Mouse (Mus musculus): Measurements from ENCODE around the gene Tmem222. TPM values are rescaled to one million over a fixed set of nuclear protein-coding genes. Genes with fewer than 3 reads are reported as not detected.
A peak's percentile ranks its signal among the peaks of the same experiment; 100 is the strongest.

The Tmem222 gene
- polyA plus RNA-seq, 1 experiment, result 58.0 TPM

DNA sequence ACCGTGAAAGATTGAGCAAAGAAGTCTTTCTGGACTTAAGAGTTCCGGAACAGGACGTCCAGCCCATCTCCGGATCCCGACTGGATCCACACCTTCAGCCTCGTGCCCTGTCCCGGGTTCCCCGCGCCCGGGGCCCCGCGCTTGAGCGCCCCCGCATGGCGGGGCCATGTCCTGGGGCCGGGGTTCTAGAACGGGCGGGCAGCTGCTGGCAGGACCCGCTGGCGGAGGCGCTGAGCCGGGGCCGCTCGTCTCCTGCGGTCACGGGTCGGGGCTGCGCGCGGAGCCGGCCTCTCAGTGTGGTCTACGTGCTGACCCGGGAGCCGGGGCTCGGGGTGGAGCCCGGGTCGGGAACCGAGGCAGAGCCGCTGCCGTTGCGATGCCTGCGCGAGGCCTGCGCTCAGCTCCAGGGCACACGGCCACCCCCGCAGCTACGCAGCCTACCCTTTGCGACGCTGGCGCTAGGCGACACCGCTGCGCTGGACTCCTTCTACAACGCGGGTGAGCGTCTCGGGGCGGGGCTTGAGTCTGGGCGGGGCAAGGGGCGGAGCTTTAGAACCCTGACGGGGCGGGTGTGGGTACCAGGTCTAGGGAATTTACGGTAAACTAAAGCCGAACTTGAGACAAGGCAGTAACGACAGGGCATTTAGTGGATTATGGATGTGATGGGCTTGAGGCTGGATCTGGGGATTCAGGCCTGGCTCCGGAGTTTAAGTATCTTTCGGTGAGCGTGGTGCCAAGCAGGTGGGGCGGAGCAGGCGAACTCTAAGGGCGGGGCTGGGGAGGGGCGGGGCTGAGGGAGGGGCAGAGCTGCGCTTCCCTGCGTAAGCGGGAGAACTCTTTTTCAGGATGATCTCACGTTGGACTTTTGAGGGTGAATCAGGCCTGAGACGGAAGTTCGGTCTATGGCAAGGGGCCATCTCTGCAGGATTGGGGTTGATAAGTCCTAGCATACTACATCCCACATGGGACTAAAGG lies 36.4 kb downstream of the Tmem222 start:
- TF ChIP-seq POLR2A (IDR thresholded peaks at IDR 0.05; ENCODE audit: low read depth, low read length), result peak; percentile 49; the same call in 1 of the 2 replicates
- TF ChIP-seq CTCF (IDR thresholded peaks at IDR 0.05; ENCODE audit: extremely low read depth, insufficient read depth, insufficient read length, insufficient replicate concordance), result no peak
- H3K36me3 ChIP-seq (ENCODE audit: control insufficient read depth, insufficient read depth, low read length), result no peaks in the 10 kb centered on the region
- peaks cover 9% of the 10 kb centered on the region for H3K4me1 ChIP-seq (ENCODE audit: control insufficient read depth, insufficient read depth, insufficient read length)
- no peaks in the 10 kb centered on the region for H3K27me3 ChIP-seq (ENCODE audit: control insufficient read depth, insufficient read depth, low read length)
- WGBS, result 1% methylated on average over 78 of the region's 78 CpGs
- peak; percentile 71 to 83 for DNase-seq (ENCODE audit: low read depth in 1 of 2, low spot score in 2 of 2)
- peak overlapping the region; percentile 61 for H3K4me3 ChIP-seq (ENCODE audit: extremely low read depth, insufficient read depth, insufficient read length)
- H3K27ac ChIP-seq (ENCODE audit: insufficient read depth, low read length), result peak overlapping the region; percentile 71

DNA sequence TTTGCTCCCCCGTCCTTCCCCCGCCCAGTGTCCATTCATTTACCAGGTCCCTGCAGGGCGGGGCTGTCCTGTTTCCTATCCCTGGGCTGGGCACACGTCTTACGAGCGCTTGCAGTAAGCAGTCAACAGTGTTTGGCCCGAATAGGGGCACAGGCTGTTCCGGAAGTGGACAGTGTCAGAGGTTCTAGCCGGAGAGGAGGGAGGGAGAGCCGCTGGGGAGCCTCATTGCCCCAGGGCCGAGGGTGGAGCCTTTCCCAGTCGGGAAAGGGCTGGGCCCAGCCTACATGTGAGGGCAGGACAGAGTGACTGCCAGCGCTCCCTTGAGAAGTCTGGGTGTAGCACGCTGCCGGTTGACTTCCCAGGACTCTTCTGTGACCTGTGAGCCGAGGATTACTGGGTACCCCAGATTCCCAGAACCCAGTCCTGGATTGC lies 37.1 kb downstream of the Tmem222 start, which contains the start of gene Map3k6:
Gene Map3k6, plus strand, starts transcription at position 329 of the 432 bp plus-strand sequence.
- H3K4me1 ChIP-seq (ENCODE audit: control insufficient read depth, insufficient read depth, insufficient read length), result peaks cover 9% of the 10 kb centered on the region
- no peak for TF ChIP-seq POLR2A (IDR thresholded peaks at IDR 0.05; ENCODE audit: low read depth, low read length)
- no peak for TF ChIP-seq CTCF (IDR thresholded peaks at IDR 0.05; ENCODE audit: extremely low read depth, insufficient read depth, insufficient read length, insufficient replicate concordance)
- 25% methylated on average over 16 of the region's 16 CpGs for WGBS
- H3K27me3 ChIP-seq (ENCODE audit: control insufficient read depth, insufficient read depth, low read length), result no peaks in the 10 kb centered on the region
- H3K4me3 ChIP-seq (ENCODE audit: extremely low read depth, insufficient read depth, insufficient read length), result peak within 1 kb of the TSS; percentile 61
- H3K36me3 ChIP-seq (ENCODE audit: control insufficient read depth, insufficient read depth, low read length), result no peaks in the 10 kb centered on the region
- DNase-seq (ENCODE audit: low read depth in 1 of 2, low spot score in 2 of 2), result peak in 1 of 2 experiments; percentile 10
- H3K27ac ChIP-seq (ENCODE audit: insufficient read depth, low read length), result peak within 1 kb of the TSS; percentile 71

DNA sequence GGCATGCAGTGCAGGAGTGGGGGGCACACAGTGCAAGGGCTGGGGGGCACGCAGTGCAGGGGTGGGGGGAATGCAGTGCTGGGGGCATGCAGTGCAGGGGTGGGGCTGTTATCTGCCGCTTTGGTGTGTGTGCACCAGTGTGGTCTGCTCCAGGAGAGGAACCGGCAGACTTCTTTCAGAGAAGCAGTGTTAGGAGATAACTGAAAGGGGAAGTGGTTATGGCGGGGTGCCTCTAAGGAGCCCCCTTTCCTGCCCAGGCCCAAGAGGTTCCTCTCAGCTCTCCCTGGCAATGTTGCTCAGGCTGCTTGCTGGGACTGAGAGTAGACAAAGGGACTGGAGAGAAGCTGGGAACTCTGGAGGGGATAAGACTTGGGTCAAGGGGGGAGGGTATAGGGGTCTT lies 39.7 kb downstream of the Tmem222 start:
- Histone ChIP-seq H3K4me3 (ENCODE audit: extremely low read depth, insufficient read depth, insufficient read length) (no peak overlapping the region), H3K36me3 (ENCODE audit: control insufficient read depth, insufficient read depth, low read length) (no peaks in the 10 kb centered on the region), H3K27ac (ENCODE audit: insufficient read depth, low read length) (no peak overlapping the region), H3K27me3 (ENCODE audit: control insufficient read depth, insufficient read depth, low read length) (no peaks in the 10 kb centered on the region), H3K4me1 (ENCODE audit: control insufficient read depth, insufficient read depth, insufficient read length) (peaks cover 9% of the 10 kb centered on the region)
- DNase-seq (ENCODE audit: low read depth in 1 of 2, low spot score in 2 of 2), result peak; percentile 40 to 51
- WGBS, result 3% methylated on average over 4 of the region's 4 CpGs
- TF ChIP-seq POLR2A (IDR thresholded peaks at IDR 0.05; ENCODE audit: low read depth, low read length), result no peak
- TF ChIP-seq CTCF (IDR thresholded peaks at IDR 0.05; ENCODE audit: extremely low read depth, insufficient read depth, insufficient read length, insufficient replicate concordance), result no peak

DNA sequence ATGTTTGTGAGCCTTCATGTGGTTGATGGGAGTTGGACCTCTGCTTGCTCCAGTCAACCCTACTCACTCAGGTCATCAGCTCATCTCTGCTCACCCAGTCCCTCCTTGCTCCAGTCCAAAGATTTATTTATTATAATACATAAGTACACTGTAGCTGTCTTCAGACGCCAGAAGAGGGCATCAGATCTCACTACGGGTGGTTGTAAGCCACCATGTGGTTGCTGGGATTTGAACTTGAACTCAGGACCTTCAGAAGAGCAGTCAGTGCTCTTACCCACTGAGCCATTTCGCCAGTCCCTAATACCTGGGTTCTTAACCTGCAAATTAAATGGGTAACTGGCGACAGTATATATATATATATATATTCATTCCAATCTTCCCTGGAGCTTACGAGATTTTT lies 42.2 kb downstream of the Tmem222 start:
- TF ChIP-seq CTCF (IDR thresholded peaks at IDR 0.05; ENCODE audit: extremely low read depth, insufficient read depth, insufficient read length, insufficient replicate concordance) (no peak), POLR2A (IDR thresholded peaks at IDR 0.05; ENCODE audit: low read depth, low read length) (no peak)
- Histone ChIP-seq H3K27ac (ENCODE audit: insufficient read depth, low read length) (no peak overlapping the region), H3K4me3 (ENCODE audit: extremely low read depth, insufficient read depth, insufficient read length) (no peak overlapping the region), H3K4me1 (ENCODE audit: control insufficient read depth, insufficient read depth, insufficient read length) (peaks cover under 1% of the 10 kb centered on the region; the same call in 1 of the 2 replicates), H3K27me3 (ENCODE audit: control insufficient read depth, insufficient read depth, low read length) (no peaks in the 10 kb centered on the region), H3K36me3 (ENCODE audit: control insufficient read depth, insufficient read depth, low read length) (no peaks in the 10 kb centered on the region)
- no peak for DNase-seq (ENCODE audit: low read depth in 1 of 2, low spot score in 2 of 2)
- 91% methylated on average over 5 of the region's 5 CpGs for WGBS

DNA sequence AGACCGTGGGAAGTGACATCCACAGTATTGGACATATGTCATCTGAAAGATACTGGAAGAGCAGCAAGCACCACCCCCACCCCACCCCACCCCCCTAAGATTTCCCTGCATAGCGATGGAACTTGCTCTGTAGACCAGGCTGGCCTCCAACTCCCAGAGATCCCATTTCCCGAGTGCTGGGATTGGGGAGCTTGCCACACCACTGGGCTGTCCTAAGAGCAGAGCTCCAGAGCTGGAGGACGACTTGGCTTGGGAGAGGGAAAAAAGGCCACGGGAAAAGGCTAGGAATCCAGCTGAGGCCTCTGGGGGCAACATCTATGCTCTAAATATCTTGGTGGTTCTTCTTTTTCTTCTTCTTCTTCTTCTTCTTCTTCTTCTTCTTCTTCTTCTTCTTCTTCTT lies 42.8 kb downstream of the Tmem222 start:
- no peaks in the 10 kb centered on the region; the same call in 1 of the 2 replicates for H3K4me1 ChIP-seq (ENCODE audit: control insufficient read depth, insufficient read depth, insufficient read length)
- TF ChIP-seq CTCF (IDR thresholded peaks at IDR 0.05; ENCODE audit: extremely low read depth, insufficient read depth, insufficient read length, insufficient replicate concordance) (no peak), POLR2A (IDR thresholded peaks at IDR 0.05; ENCODE audit: low read depth, low read length) (no peak)
- no peak overlapping the region for H3K4me3 ChIP-seq (ENCODE audit: extremely low read depth, insufficient read depth, insufficient read length)
- H3K36me3 ChIP-seq (ENCODE audit: control insufficient read depth, insufficient read depth, low read length), result no peaks in the 10 kb centered on the region
- no peak overlapping the region for H3K27ac ChIP-seq (ENCODE audit: insufficient read depth, low read length)
- H3K27me3 ChIP-seq (ENCODE audit: control insufficient read depth, insufficient read depth, low read length), result no peaks in the 10 kb centered on the region
- 74% methylated on average over 5 of the region's 5 CpGs for WGBS
- no peak for DNase-seq (ENCODE audit: low read depth in 1 of 2, low spot score in 2 of 2)

DNA sequence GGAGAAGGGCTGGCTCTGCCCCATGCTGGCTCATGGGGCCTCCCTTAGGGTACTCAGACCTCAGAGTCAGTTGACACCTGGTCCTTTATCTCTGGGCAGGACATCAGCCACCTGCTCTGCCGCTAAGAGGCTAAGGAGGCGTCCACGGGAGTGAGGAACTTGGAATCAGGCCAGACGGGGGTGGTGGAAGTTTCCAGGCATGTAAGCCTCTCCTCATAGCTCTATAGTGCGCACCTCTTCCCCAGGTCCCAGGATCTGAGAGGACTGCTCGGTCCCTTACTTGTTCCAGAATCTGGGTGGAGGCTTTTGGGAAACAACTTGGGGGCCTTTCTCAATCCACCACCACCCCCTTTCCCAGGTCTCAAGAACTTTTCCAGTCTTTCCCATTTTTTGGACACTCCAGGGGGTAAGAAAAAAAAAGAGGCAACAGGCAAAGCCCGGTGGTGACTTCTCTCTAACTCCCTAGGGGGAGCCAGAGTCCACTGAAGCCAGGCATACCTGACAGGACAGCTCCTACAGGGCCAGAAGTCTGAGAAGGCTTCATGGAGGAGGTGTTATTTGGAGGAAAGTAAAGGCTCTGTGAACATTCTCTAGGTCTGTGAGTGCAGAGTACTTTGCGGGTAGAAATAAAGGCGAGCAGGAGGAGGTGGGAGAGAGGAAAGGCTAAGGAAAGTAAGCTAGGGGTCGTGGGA lies 44.2 kb downstream of the Tmem222 start:
- peak in 1 of 2 experiments; percentile 52 for DNase-seq (ENCODE audit: low read depth in 1 of 2, low spot score in 2 of 2)
- Histone ChIP-seq H3K27ac (ENCODE audit: insufficient read depth, low read length) (no peak overlapping the region), H3K4me1 (ENCODE audit: control insufficient read depth, insufficient read depth, insufficient read length) (no peaks in the 10 kb centered on the region; the same call in 1 of the 2 replicates), H3K36me3 (ENCODE audit: control insufficient read depth, insufficient read depth, low read length) (no peaks in the 10 kb centered on the region), H3K4me3 (ENCODE audit: extremely low read depth, insufficient read depth, insufficient read length) (no peak overlapping the region), H3K27me3 (ENCODE audit: control insufficient read depth, insufficient read depth, low read length) (no peaks in the 10 kb centered on the region)
- TF ChIP-seq CTCF (IDR thresholded peaks at IDR 0.05; ENCODE audit: extremely low read depth, insufficient read depth, insufficient read length, insufficient replicate concordance) (peak; percentile 80; the same call in 1 of the 2 replicates), POLR2A (IDR thresholded peaks at IDR 0.05; ENCODE audit: low read depth, low read length) (no peak)
- WGBS, result 55% methylated on average over 10 of the region's 10 CpGs

Measured in spleen, adult 2 months (tissue).